Mouse (Mus musculus): ENCODE measurements at regions not wholly inside any gene's neighbourhood (a gene's known extent, or its start where the extent isn't known, plus 50 kb on each side); places are given as distances from the start of the nearest gene placed in this dataset.
A peak's percentile ranks its signal among the peaks of the same experiment; 100 is the strongest.
"Not testable (repeated sequence)": the region's sequence is repeated elsewhere in the genome, so short reads cannot be mapped to it uniquely, and the experiment has no call there.

DNA sequence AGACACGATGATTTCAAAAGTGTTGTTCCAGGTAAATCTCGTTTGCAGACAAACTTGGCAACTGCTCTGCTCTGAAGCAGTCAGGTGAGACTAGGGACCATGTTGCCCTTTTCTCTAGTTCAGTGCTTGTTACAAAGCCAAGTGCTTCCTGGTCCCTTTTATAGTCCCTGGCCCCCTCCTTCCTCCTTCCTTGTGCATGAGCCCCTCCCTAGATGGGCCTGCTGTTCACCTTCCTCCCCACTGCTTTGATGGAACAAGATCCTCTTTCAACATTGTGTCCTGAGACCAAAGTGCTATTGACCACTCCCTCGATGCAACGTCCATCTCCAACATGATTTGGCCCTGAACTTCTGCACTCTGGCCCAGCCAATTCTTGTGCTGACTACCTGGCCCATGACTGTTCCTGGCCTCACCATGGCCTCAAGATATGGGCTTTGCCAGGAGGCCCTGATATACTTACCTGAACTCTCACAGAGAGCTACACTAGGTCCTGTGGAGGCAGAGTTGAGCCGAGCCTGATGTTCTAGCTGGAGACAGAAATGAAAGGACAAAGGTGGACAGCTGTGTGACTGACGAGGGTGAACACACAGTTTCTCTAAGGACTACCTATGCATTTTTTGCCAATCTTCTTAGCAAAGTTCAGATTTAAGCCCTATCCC, 104.6 kb upstream of the Klf3 start:
- Histone ChIP-seq H3K36me3 (no peaks in the 10 kb centered on the region), H3K27ac (no peak overlapping the region), H3K4me2 (no peak overlapping the region), H3K4me1 (peaks cover 21% of the 10 kb centered on the region), H3K27me3 (no peaks in the 10 kb centered on the region), H3K9ac (no peak overlapping the region), H3K4me3 (replicated peaks) (no peak overlapping the region), H3K9me3 (replicated peaks) (no peaks in the 10 kb centered on the region)
- no peak for ATAC-seq (replicated peaks; ENCODE audit: low FRiP score)
- 81% methylated on average over 6 of the region's 6 CpGs for WGBS

DNA sequence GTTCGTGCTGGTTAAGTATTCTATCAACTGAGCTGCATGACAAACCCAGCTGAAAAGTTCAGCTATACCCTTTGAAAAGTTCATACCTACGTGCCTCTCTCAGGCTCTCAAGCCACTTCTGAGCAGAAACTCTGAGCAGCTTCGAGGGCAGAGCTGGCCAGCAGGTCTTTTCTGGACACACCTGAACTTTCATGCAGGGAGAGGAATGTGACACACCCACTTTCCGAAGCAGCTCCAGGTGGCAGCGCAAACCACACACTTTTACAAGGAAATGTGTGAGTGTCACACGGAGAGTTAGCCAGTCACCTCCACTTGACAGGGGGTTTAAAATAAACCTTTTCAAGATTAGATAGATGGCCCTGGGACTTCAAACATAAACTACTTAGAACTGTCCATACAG, 103.2 kb upstream of the Klf3 start:
- H3K27me3 ChIP-seq = no peaks in the 10 kb centered on the region
- H3K4me3 ChIP-seq (replicated peaks) = no peak overlapping the region
- no peak overlapping the region for H3K9ac ChIP-seq
- no peaks in the 10 kb centered on the region for H3K9me3 ChIP-seq (replicated peaks)
- H3K4me2 ChIP-seq = no peak overlapping the region
- peaks cover 27% of the 10 kb centered on the region for H3K4me1 ChIP-seq
- WGBS = 80% methylated on average over 6 of the region's 6 CpGs
- no peaks in the 10 kb centered on the region for H3K36me3 ChIP-seq
- H3K27ac ChIP-seq = no peak overlapping the region; the same call in 1 of the 2 replicates
- ATAC-seq (replicated peaks; ENCODE audit: low FRiP score) = no peak

DNA sequence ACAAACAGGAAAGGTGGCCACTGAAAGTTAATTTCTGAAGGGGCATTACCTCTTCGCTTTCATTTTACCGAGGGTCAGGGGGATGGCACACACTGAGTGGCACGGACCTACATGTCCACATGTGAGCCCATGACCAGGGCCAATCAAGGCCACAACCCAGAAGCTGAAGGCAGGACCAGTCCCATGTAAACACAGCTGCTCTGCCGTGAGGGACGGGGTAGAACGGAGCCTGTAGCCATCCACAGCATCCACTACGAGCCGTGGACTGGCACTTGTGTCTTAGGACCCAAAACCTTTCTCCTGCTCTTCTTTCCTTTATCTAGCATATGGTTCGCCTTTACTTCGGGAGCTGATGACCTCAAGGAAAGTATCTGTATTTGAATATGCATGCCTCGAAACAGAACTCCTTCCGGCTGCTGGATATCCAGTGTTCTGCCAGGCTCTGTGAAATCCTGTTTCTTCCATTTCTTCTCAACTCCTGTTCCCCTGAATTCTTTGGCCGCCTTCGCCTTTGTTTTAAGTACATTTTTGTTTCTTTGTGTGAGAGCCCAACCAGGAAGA, 101.9 kb upstream of the Klf3 start:
- WGBS = 74% methylated on average over 14 of the region's 14 CpGs
- H3K27ac ChIP-seq = peak overlapping the region; percentile 75
- H3K9me3 ChIP-seq (replicated peaks) = no peaks in the 10 kb centered on the region
- no peaks in the 10 kb centered on the region for H3K36me3 ChIP-seq
- no peak overlapping the region for H3K4me3 ChIP-seq (replicated peaks)
- H3K27me3 ChIP-seq = no peaks in the 10 kb centered on the region
- peaks cover 29% of the 10 kb centered on the region for H3K4me1 ChIP-seq
- no peak overlapping the region for H3K4me2 ChIP-seq
- H3K9ac ChIP-seq = no peak overlapping the region
- no peak for ATAC-seq (replicated peaks; ENCODE audit: low FRiP score)

DNA sequence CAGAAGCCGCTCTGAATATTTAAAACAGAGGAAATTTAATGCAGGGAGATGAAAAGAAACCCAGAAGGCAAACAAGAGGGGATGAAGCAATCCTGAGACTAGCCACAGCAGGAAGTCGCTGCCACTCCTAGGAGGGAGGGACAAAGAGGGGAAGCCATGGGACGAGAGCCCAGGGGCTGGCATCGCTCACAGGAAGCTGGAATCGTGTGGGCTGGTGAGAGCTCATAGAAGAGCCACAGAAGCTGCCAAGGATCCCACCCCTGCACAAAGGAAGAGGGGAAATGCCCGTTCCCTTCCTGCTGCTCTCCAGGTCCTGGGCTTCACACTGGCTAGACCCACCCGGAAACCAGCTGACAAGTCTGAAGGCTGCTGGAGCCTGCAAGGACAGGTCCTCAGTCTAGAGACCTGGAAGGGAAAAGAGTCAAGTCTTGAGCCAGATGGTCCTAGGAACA, 101.4 kb upstream of the Klf3 start:
- peaks cover 34% of the 10 kb centered on the region for H3K4me1 ChIP-seq
- H3K27me3 ChIP-seq = no peaks in the 10 kb centered on the region
- H3K9ac ChIP-seq = no peak overlapping the region
- 28% methylated on average over 7 of the region's 7 CpGs for WGBS
- H3K4me3 ChIP-seq (replicated peaks) = no peak overlapping the region
- peak overlapping the region; percentile 75 for H3K27ac ChIP-seq
- no peaks in the 10 kb centered on the region for H3K36me3 ChIP-seq
- H3K9me3 ChIP-seq (replicated peaks) = no peaks in the 10 kb centered on the region
- ATAC-seq (replicated peaks; ENCODE audit: low FRiP score) = peak; percentile 44; the same call in 1 of the 2 replicates
- peak overlapping the region; percentile 24 for H3K4me2 ChIP-seq

DNA sequence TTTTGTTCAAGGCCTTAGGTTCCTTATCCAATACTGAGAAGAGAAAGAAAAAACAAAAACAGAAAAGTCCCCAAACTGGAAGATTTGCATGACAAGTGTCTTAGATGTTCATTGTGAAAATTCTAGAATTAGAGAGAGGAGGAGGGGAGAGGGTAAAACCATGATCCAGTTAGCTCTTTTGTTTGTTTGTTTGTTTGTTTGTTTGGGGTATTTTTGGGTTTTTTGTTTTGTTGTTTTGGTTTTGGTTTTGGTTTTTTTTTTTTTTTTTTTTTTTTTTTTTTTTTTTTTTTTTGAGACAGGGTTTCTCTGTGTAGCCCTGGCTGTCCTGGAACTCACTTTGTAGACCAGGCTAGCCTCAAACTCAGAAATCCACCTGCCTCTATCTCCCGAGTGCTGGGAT, 100.8 kb upstream of the Klf3 start:
- not testable (repeated sequence) for ATAC-seq (replicated peaks; ENCODE audit: low FRiP score); H3K4me2 ChIP-seq; H3K9ac ChIP-seq; H3K27me3 ChIP-seq; H3K36me3 ChIP-seq; H3K9me3 ChIP-seq (replicated peaks); H3K4me3 ChIP-seq (replicated peaks)
- Histone ChIP-seq H3K27ac (peak overlapping the region; percentile 75), H3K4me1 (peaks cover 34% of the 10 kb centered on the region)
- WGBS = 63% methylated on average over 1 of the region's 1 CpGs

DNA sequence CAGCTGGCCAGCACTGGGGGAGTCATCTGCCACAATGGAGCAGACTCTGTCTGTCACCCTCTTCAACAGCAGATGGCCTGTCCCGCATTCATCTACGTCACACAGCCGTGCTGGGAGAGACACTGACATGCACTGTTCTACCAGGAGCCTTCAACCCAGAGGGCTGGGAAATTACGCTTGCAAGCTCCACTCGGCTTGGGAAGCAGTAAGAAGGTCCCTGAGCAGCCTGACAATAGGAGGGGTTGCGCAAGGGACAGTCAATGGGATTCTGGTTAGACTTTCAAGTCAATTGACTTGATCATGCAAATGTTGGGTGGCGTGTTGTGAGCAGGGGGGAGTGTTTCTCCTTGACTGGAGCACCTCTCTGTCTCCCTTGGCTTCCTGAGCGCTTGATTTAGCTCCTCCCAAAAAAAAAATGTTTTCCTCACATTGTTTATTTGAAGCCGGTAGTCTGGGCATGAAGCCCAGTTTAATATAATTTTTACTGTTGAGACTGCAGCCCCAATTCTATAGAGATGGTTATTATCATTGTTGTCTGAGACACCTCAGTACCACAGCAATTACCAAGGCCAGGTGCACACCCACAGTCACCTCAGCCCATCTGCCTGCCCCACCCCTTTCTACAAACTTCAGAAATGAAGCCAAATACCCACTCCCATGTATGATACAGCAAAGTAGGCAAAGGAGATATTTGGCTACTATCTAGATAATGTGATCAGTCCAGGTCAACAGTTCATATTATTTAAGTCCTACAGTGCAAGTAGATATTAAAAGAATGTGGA, 99.9 kb upstream of the Klf3 start:
- Histone ChIP-seq H3K4me2 (no peak overlapping the region), H3K4me3 (replicated peaks) (no peak overlapping the region), H3K4me1 (peaks cover 34% of the 10 kb centered on the region), H3K9me3 (replicated peaks) (no peaks in the 10 kb centered on the region), H3K9ac (no peak overlapping the region), H3K36me3 (no peaks in the 10 kb centered on the region), H3K27me3 (no peaks in the 10 kb centered on the region), H3K27ac (peak overlapping the region; percentile 38)
- ATAC-seq (replicated peaks; ENCODE audit: low FRiP score) = no peak
- 58% methylated on average over 9 of the region's 9 CpGs for WGBS

DNA sequence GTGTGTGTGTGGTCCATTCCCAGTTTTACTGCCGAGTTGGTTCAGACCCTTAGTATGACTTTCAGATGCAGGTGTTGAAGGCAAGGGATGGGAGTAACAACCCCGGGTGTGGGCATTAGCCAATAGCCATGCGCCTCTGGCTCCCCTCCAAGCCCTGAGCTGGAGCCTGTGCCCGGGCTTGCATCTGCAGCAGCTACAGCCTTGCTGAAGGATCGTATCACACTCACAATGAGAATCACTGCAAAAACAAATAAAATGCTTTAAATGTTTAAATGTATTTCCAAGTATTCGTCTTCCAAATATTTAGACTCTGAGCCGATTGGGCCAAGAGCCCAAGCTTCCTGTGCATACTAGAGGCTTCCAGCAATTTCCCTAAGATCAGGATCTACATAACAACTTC, 99.0 kb upstream of the Klf3 start:
- WGBS = 60% methylated on average over 7 of the region's 7 CpGs
- peak overlapping the region; percentile 38 for H3K27ac ChIP-seq
- H3K9ac ChIP-seq = no peak overlapping the region
- no peaks in the 10 kb centered on the region for H3K27me3 ChIP-seq
- no peak for ATAC-seq (replicated peaks; ENCODE audit: low FRiP score)
- no peak overlapping the region for H3K4me2 ChIP-seq
- H3K36me3 ChIP-seq = no peaks in the 10 kb centered on the region
- peaks cover 34% of the 10 kb centered on the region for H3K4me1 ChIP-seq
- H3K4me3 ChIP-seq (replicated peaks) = no peak overlapping the region
- H3K9me3 ChIP-seq (replicated peaks) = no peaks in the 10 kb centered on the region

DNA sequence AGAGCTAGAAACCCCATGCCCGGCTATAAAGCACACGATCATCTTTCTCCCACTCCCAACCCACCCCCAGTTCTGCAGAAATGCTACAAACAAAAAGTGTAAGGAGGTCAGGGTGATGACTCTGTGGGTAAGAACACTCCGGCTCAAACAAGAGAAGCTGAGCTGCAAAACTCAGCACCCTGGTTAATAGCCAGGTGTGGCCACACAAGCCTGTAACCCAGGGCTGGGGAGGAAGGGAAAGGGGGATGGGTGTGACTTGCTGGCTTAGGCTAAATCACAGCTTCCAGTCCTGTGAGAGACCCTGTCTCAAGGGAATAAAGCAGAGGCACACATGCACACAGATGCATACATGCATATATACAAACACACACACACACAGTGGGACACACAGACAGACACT, 96.6 kb upstream of the Klf3 start:
- Histone ChIP-seq H3K27me3 (no peaks in the 10 kb centered on the region), H3K27ac (no peak overlapping the region), H3K4me3 (replicated peaks) (no peak overlapping the region), H3K36me3 (no peaks in the 10 kb centered on the region), H3K4me2 (no peak overlapping the region), H3K9ac (no peak overlapping the region), H3K4me1 (peaks cover 30% of the 10 kb centered on the region), H3K9me3 (replicated peaks) (no peaks in the 10 kb centered on the region)
- ATAC-seq (replicated peaks; ENCODE audit: low FRiP score) = 0 out of 2 replicates have a peak, but pooled peaks have one; percentile 24
- WGBS = 32% methylated on average over 3 of the region's 3 CpGs

DNA sequence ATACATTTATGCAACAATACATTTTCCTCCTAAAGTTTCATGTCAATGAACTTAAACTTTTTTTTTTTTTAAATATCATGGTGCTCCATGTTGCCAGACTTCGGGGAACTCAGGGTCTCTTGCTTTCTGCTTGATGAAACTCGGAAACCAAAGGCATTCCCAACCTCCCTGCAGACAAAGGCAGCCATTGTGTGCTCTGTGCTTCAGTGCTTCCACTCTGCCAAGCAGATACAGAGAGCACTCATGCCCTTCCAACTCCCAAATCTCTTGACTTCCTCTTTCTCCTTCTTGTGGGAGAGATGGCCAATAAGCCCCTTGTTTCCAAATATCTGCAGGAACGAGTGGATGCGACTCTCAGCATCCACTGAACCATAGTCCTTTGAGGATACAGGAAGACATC, 94.0 kb upstream of the Klf3 start:
- no peak for ATAC-seq (replicated peaks; ENCODE audit: low FRiP score)
- no peaks in the 10 kb centered on the region for H3K27me3 ChIP-seq
- WGBS = 64% methylated on average over 4 of the region's 4 CpGs
- H3K4me1 ChIP-seq = peaks cover 12% of the 10 kb centered on the region
- H3K9ac ChIP-seq = no peak overlapping the region
- no peaks in the 10 kb centered on the region for H3K9me3 ChIP-seq (replicated peaks)
- no peaks in the 10 kb centered on the region for H3K36me3 ChIP-seq
- H3K27ac ChIP-seq = no peak overlapping the region
- no peak overlapping the region for H3K4me2 ChIP-seq
- H3K4me3 ChIP-seq (replicated peaks) = no peak overlapping the region

DNA sequence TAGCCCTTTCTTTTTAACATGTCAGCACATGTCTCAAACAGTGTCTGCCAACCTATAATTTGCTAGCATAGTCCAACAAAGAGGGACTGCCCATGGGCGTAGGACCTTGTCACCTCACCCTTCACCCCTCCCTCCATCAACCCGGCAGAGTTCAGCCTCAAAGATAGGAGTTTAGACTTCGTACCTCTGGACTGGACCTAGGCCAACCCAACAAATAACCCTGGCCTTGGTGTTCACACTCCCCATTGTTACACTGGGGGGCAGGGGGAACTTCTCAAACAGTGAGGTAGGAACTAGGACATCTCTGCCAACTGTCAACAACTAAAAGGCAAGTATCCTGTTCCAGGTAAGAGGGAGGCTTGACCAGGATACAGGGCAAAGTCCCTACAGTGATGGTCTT, 93.0 kb upstream of the Klf3 start:
- H3K27me3 ChIP-seq = no peaks in the 10 kb centered on the region
- H3K36me3 ChIP-seq = no peaks in the 10 kb centered on the region
- H3K9me3 ChIP-seq (replicated peaks) = no peaks in the 10 kb centered on the region
- 77% methylated on average over 3 of the region's 3 CpGs for WGBS
- H3K27ac ChIP-seq = no peak overlapping the region
- no peak overlapping the region for H3K9ac ChIP-seq
- H3K4me3 ChIP-seq (replicated peaks) = no peak overlapping the region
- H3K4me2 ChIP-seq = no peak overlapping the region
- ATAC-seq (replicated peaks; ENCODE audit: low FRiP score) = no peak
- H3K4me1 ChIP-seq = peaks cover 15% of the 10 kb centered on the region

DNA sequence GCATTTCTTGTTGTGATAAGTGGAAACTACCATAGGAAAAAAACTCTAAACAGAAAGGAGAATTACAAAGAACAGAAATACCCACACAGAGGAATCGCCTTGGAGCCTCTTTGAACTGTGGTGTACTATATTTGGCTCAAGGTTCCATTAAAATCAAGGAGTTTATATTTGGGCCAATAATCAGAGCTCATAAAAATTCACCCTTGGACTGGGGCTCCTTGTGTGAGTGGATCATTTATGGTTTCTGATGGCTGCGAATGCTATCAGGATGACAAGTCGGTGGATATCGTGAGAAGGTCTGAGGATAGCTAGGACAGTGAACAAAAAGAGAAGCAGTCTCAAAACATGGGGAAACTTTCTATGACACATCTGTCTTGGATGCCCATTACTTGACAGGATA, 92.2 kb upstream of the Klf3 start:
- H3K4me2 ChIP-seq = no peak overlapping the region
- no peaks in the 10 kb centered on the region for H3K27me3 ChIP-seq
- H3K9ac ChIP-seq = no peak overlapping the region
- H3K4me3 ChIP-seq (replicated peaks) = no peak overlapping the region
- peaks cover 15% of the 10 kb centered on the region for H3K4me1 ChIP-seq
- no peak for ATAC-seq (replicated peaks; ENCODE audit: low FRiP score)
- H3K9me3 ChIP-seq (replicated peaks) = no peaks in the 10 kb centered on the region
- H3K36me3 ChIP-seq = no peaks in the 10 kb centered on the region
- WGBS = 93% methylated on average over 4 of the region's 4 CpGs
- H3K27ac ChIP-seq = no peak overlapping the region

DNA sequence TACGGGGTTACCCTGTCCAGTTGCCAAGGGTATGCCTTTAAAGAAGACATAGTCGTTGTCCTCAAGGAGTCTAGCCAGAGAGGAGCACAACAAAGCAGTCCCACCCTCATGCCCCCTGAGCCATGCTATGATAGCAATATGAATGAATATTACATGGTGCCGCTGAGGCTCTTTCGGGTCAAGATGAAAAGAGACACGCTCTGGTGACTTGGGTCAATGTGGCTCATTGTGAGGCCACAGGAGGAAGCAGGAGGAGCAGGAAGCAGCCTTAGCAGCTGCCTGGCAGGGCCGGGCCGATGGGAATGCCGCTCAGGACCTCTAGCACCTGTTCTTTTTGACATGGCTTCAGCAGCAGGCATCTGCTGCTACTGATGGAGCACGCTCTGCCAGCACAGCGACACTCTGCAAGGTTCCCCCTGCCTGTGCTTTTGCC, 89.0 kb upstream of the Klf3 start:
- Histone ChIP-seq H3K27ac (peak overlapping the region; percentile 58; the same call in 1 of the 2 replicates), H3K4me2 (no peak overlapping the region), H3K36me3 (no peaks in the 10 kb centered on the region), H3K9me3 (replicated peaks) (no peaks in the 10 kb centered on the region), H3K9ac (no peak overlapping the region), H3K4me3 (replicated peaks) (no peak overlapping the region), H3K4me1 (peaks cover 7% of the 10 kb centered on the region), H3K27me3 (no peaks in the 10 kb centered on the region)
- WGBS = 65% methylated on average over 10 of the region's 10 CpGs
- ATAC-seq (replicated peaks; ENCODE audit: low FRiP score) = no peak; the same call in 1 of the 2 replicates
